Mouse (Mus musculus) erythroblast, embryonic 14.5 days (primary cell): ENCODE data around the gene Atp13a4. TPM values are rescaled to one million over a fixed set of nuclear protein-coding genes. Genes with fewer than 3 reads are reported as not detected.

Experiments used
- H3K27me3 ChIP-seq: 2 replicates; pipeline ENCODE4 v1.6.1; 2012; ENCODE audit warnings: inconsistent platforms; ENCODE audit not compliant: control insufficient read depth
- H3K36me3 ChIP-seq: 2 replicates; pipeline ENCODE4 v1.6.1; 2012; ENCODE audit warnings: mild to moderate bottlenecking, inconsistent platforms; ENCODE audit not compliant: control insufficient read depth
- H3K4me1 ChIP-seq: 2 replicates; pipeline ENCODE4 v1.6.1; 2012; ENCODE audit warnings: inconsistent platforms; ENCODE audit not compliant: control insufficient read depth
- H3K4me3 ChIP-seq: replicated peaks from 2 replicates; pipeline ENCODE3; 2012; ENCODE audit warnings: moderate library complexity, mild to moderate bottlenecking, inconsistent platforms
- H3K9me3 ChIP-seq: 2 replicates; pipeline ENCODE4 v1.6.1; 2012; ENCODE audit warnings: low read length, inconsistent platforms, mixed read lengths; ENCODE audit not compliant: control insufficient read depth
- GATA1 ChIP-seq: IDR thresholded peaks from 2 replicates; pipeline ENCODE4 v1.6.1; 2012; ENCODE audit warnings: low read length, inconsistent platforms, mixed read lengths
- TAL1 ChIP-seq: IDR thresholded peaks from 3 replicates; pipeline ENCODE4 v1.6.1; 2012; ENCODE audit warnings: low read length, inconsistent platforms, mixed read lengths
- polyA plus RNA-seq: library from polyadenylated mRNA; stranded (reverse); fragments of >175 nt; gene quantifications from 2 replicates; pipeline ENCODE4 v1.2.3, GENCODE M21; 2012

The Atp13a4 gene
- polyA plus RNA-seq, 1 experiment = not detected

GRCm38 (mm10) chr16:29539906-29540305, 4.8 kb downstream of the Atp13a4 start:
- TF ChIP-seq GATA1 (no peak), TAL1 (no peak)
- no peak overlapping the region for H3K4me3 ChIP-seq
- no peaks in the 10 kb centered on the region for H3K36me3 ChIP-seq
- H3K27me3 ChIP-seq = no peaks in the 10 kb centered on the region
- H3K9me3 ChIP-seq = no peaks in the 10 kb centered on the region
- no peaks in the 10 kb centered on the region for H3K4me1 ChIP-seq

GRCm38 (mm10) chr16:29536411-29537204, 8.1 kb downstream of the Atp13a4 start:
- TF ChIP-seq TAL1 = no peak
- TF ChIP-seq GATA1 = no peak
- no peaks in the 10 kb centered on the region for H3K4me1 ChIP-seq
- H3K27me3 ChIP-seq = no peaks in the 10 kb centered on the region
- no peaks in the 10 kb centered on the region for H3K36me3 ChIP-seq
- H3K9me3 ChIP-seq = no peaks in the 10 kb centered on the region
- no peak overlapping the region for H3K4me3 ChIP-seq

DNA sequence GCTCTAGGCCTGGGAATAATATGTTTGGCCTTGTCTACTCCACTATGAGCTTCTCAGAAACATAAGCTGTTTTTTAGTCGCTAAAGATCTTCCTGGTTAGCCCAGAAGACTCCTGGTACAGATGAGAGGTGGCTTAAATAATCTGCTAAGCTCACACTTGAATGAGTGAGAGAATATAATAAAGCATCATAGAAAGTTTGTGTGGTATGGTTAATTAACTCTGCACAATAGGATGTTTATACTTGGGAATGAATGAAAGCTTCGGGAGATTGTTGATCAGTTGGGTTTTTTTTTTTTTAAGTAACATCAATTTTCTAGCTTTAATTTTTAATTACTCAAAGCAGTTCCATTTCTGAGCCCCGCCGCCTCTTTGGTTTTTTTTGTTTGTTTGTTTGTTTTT, 8.8 kb downstream of the Atp13a4 start:
- TF ChIP-seq TAL1 (no peak), GATA1 (no peak)
- Histone ChIP-seq H3K4me1 (no peaks in the 10 kb centered on the region), H3K9me3 (no peaks in the 10 kb centered on the region), H3K4me3 (no peak overlapping the region), H3K27me3 (no peaks in the 10 kb centered on the region), H3K36me3 (no peaks in the 10 kb centered on the region)

DNA sequence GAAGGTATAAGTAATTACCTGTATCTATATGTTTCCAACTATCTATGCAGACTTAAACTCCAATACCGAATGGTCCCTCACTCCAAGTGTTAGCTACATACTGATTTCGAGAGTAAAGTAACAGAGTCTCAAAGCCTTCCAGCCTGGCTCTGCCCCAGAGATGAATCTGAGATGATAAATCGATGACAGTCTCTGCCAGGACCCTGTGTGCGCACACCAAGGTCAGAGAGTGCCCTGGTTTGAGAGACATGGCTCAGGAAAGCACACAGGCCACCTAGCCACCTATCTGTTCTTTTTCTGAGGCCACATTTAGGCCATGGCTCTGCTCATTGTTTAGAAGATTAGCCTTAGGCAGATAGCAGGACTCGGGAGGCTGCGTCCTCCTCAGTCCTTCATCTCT, 11.0 kb downstream of the Atp13a4 start:
- TF ChIP-seq GATA1 (no peak), TAL1 (no peak)
- Histone ChIP-seq H3K4me3 (no peak overlapping the region), H3K9me3 (no peaks in the 10 kb centered on the region), H3K27me3 (no peaks in the 10 kb centered on the region), H3K36me3 (no peaks in the 10 kb centered on the region), H3K4me1 (no peaks in the 10 kb centered on the region)

DNA sequence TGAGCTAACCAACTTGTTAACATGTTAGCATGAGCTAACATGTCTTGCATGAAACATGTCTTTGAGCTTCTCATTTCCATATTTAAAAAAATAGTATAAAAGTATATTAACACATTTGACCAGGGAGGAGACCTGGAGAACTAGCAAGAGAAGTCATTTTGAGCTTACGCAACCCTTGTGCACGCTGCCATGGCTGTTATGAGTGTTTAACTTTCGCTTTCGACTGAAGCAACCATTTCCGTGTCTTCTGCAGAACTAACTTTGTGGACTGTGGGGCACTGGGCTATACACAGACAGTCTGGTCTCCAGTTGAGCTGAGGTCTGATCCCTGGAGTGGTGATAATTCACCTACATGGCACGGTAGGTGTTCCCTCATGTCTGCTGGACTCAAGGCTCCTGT, 17.6 kb downstream of the Atp13a4 start:
- Histone ChIP-seq H3K36me3 (no peaks in the 10 kb centered on the region), H3K27me3 (no peaks in the 10 kb centered on the region), H3K9me3 (no peaks in the 10 kb centered on the region), H3K4me3 (no peak overlapping the region), H3K4me1 (no peaks in the 10 kb centered on the region)
- TF ChIP-seq TAL1 = no peak
- no peak for TF ChIP-seq GATA1

DNA sequence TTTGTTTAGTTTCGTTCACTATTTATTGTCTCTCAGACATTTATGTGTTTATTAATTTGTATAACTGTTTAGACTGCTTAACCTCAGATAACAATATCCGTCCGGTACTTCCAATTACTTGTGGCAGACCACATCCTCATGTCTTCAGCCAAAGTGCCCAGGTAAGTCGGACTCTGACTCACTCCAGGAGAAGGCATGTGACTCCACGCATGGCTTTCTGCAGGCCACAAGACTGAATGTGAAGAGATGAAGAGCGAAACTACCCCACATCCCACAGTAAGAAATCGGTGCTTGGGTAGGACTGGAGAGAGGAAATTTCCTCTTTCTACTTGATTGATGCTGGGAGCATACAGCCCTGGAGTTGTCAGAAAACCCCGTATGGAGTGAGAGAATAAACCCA, 18.1 kb downstream of the Atp13a4 start:
- Histone ChIP-seq H3K36me3 (no peaks in the 10 kb centered on the region), H3K9me3 (no peaks in the 10 kb centered on the region), H3K4me3 (no peak overlapping the region), H3K4me1 (no peaks in the 10 kb centered on the region), H3K27me3 (no peaks in the 10 kb centered on the region)
- TF ChIP-seq GATA1 (no peak), TAL1 (no peak)

GRCm38 (mm10) chr16:29512495-29512894, 32.2 kb downstream of the Atp13a4 start:
- H3K4me1 ChIP-seq = no peaks in the 10 kb centered on the region
- no peaks in the 10 kb centered on the region for H3K27me3 ChIP-seq
- H3K9me3 ChIP-seq = peaks cover 5% of the 10 kb centered on the region
- no peak overlapping the region for H3K4me3 ChIP-seq
- TF ChIP-seq GATA1 (no peak), TAL1 (no peak)
- H3K36me3 ChIP-seq = no peaks in the 10 kb centered on the region

GRCm38 (mm10) chr16:29510743-29511142, 33.9 kb downstream of the Atp13a4 start:
- Histone ChIP-seq H3K27me3 (no peaks in the 10 kb centered on the region), H3K9me3 (peaks cover 3% of the 10 kb centered on the region), H3K36me3 (no peaks in the 10 kb centered on the region), H3K4me3 (no peak overlapping the region), H3K4me1 (no peaks in the 10 kb centered on the region)
- TF ChIP-seq GATA1 = no peak
- no peak for TF ChIP-seq TAL1

DNA sequence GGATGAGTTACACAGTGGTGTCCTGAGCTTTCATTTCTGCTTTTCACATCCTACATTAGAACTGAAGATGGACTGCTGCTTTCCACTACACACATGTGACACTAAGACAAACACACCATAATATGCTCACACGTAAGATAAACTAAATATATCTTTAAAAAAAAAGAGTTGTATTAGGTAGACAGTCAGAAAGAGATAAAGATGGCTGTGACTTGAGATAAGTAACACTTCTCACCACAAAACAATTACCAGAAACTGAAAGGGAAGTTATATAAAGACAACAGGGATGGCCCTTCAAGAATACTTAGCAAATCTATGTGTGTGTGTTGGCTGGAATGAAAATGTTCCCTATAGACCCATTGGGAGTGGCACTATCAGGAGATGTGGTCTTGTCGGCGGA, 34.8 kb downstream of the Atp13a4 start:
- no peaks in the 10 kb centered on the region for H3K9me3 ChIP-seq
- TF ChIP-seq GATA1 (no peak), TAL1 (no peak)
- H3K4me3 ChIP-seq = no peak overlapping the region
- H3K36me3 ChIP-seq = no peaks in the 10 kb centered on the region
- no peaks in the 10 kb centered on the region for H3K4me1 ChIP-seq
- no peaks in the 10 kb centered on the region for H3K27me3 ChIP-seq

- Histone ChIP-seq H3K4me3 (no peak overlapping the region), H3K36me3 (no peaks in the 10 kb centered on the region), H3K9me3 (no peaks in the 10 kb centered on the region), H3K27me3 (no peaks in the 10 kb centered on the region), H3K4me1 (no peaks in the 10 kb centered on the region)
- TF ChIP-seq GATA1 = no peak
- TF ChIP-seq TAL1 = no peak
Observed at GRCm38 (mm10) chr16:29504671-29505070, 40.0 kb downstream of the Atp13a4 start.
